Mouse (Mus musculus) thymus, adult 2 months (tissue): Measurements from ENCODE around the gene T. TPM values are rescaled to one million over a fixed set of nuclear protein-coding genes. Genes with fewer than 3 reads are reported as not detected.

ENCODE experiments used
- DNase-seq: peaks from one replicate; pipeline ENCODE4 v3.0.0; 2021
- H3K27ac ChIP-seq: fragments of 200-500 bp; 2 replicates; pipeline ENCODE4 v1.5.1; 2012; ENCODE audit warnings: low read length, control low read depth; ENCODE audit not compliant: control insufficient read depth, insufficient read depth
- H3K27me3 ChIP-seq: fragments of 200-500 bp; 2 replicates; pipeline ENCODE4 v1.6.1; 2012; ENCODE audit warnings: mild to moderate bottlenecking, low read length, moderate library complexity, mixed read lengths; ENCODE audit not compliant: control insufficient read depth, insufficient read depth
- H3K36me3 ChIP-seq: fragments of 200-500 bp; 2 replicates; pipeline ENCODE4 v1.6.1; 2012; ENCODE audit warnings: mild to moderate bottlenecking, low read length, moderate library complexity; ENCODE audit not compliant: control insufficient read depth, insufficient read depth
- H3K4me1 ChIP-seq: fragments of 200-500 bp; replicated peaks from 2 replicates; pipeline ENCODE4 v1.6.1; 2012; ENCODE audit warnings: low read length; ENCODE audit not compliant: control insufficient read depth, insufficient read depth
- H3K4me3 ChIP-seq: fragments of 200-500 bp; 2 replicates; pipeline ENCODE4 v1.5.1; 2012; ENCODE audit warnings: mild to moderate bottlenecking, low read length, control low read depth, moderate library complexity; ENCODE audit not compliant: control insufficient read depth, insufficient read depth
- CTCF ChIP-seq: fragments of 200-500 bp; IDR thresholded peaks from 2 replicates; pipeline ENCODE4 v1.5.1; 2012; ENCODE audit warnings: mild to moderate bottlenecking, control low read depth, low read length, moderate library complexity, borderline replicate concordance; ENCODE audit not compliant: control insufficient read depth, poor library complexity, insufficient read depth; ENCODE audit errors: extremely low read depth
- POLR2A ChIP-seq: fragments of 200-500 bp; IDR thresholded peaks from 2 replicates; pipeline ENCODE4 v1.6.1; 2012; ENCODE audit warnings: mild to moderate bottlenecking, low read length, control low read depth, moderate library complexity; ENCODE audit not compliant: control insufficient read depth, poor library complexity, insufficient read depth; ENCODE audit errors: extremely low read depth
- WGBS: fragments of 180-500 bp; shearing (Covaris S2); methylation state at CpG from one replicate; pipeline ENCODE4 v1.1.7; 2018; 5-methylcytosine and 5-hydroxymethylcytosine counted together
- polyA plus RNA-seq: library from polyadenylated mRNA; depleted of rRNA; stranded (reverse); fragments of >200 nt; gene quantifications from 2 replicates; pipeline ENCODE4 v1.2.3, GENCODE M21; 2012; rRNA removed

Gene T
- 0.63 and 1.8 TPM in 2 replicates for polyA plus RNA-seq

- TF ChIP-seq CTCF (no peak), POLR2A (no peak)
- H3K4me3 ChIP-seq, result no peak within 1 kb of the TSS
- peaks cover 9% of the 10 kb centered on the region; the same call in 1 of the 2 replicates for H3K27me3 ChIP-seq
- no peak within 1 kb of the TSS for H3K27ac ChIP-seq
- DNase-seq, result no peak
- no peaks in the 10 kb centered on the region for H3K36me3 ChIP-seq
- no peaks in the 10 kb centered on the region for H3K4me1 ChIP-seq
- 11% methylated on average over 65 of the region's 65 CpGs for WGBS
These were observed at the start of gene T for GRCm38 (mm10) chr17:8433978-8434960. Gene T, plus strand, starts transcription at chr17:8434423.

GRCm38 (mm10) chr17:8385441-8385840 lies 48.8 kb upstream of the T start:
- no peaks in the 10 kb centered on the region for H3K36me3 ChIP-seq
- no peaks in the 10 kb centered on the region; the same call in 1 of the 2 replicates for H3K27me3 ChIP-seq
- no peak overlapping the region for H3K4me3 ChIP-seq
- 96% methylated on average over 2 of the region's 2 CpGs for WGBS
- no peak overlapping the region for H3K27ac ChIP-seq
- DNase-seq, result no peak
- H3K4me1 ChIP-seq, result peaks cover 13% of the 10 kb centered on the region
- TF ChIP-seq POLR2A, result no peak

GRCm38 (mm10) chr17:8388463-8388862 lies 45.8 kb upstream of the T start:
- WGBS, result 6% methylated on average over 13 of the region's 13 CpGs

GRCm38 (mm10) chr17:8388990-8389789 lies 45.0 kb upstream of the T start:
- Histone ChIP-seq H3K4me3 (no peak overlapping the region), H3K4me1 (peaks cover 13% of the 10 kb centered on the region), H3K36me3 (no peaks in the 10 kb centered on the region), H3K27ac (no peak overlapping the region), H3K27me3 (no peaks in the 10 kb centered on the region; the same call in 1 of the 2 replicates)
- TF ChIP-seq CTCF (no peak), POLR2A (no peak)
- 2% methylated on average over 28 of the region's 28 CpGs for WGBS
- peak; percentile 26 for DNase-seq

More at GRCm38 (mm10) chr17:8388463-8388862, 45.8 kb upstream of the T start:
- peaks cover 13% of the 10 kb centered on the region for H3K4me1 ChIP-seq
- peak; percentile 62 for DNase-seq
- H3K27me3 ChIP-seq, result no peaks in the 10 kb centered on the region; the same call in 1 of the 2 replicates
- no peak overlapping the region for H3K27ac ChIP-seq
- TF ChIP-seq POLR2A (no peak), CTCF (peak; percentile 64; the same call in 1 of the 2 replicates)
- H3K4me3 ChIP-seq, result no peak overlapping the region
- no peaks in the 10 kb centered on the region for H3K36me3 ChIP-seq

GRCm38 (mm10) chr17:8389790-8390095 lies 44.5 kb upstream of the T start:
- no peaks in the 10 kb centered on the region; the same call in 1 of the 2 replicates for H3K27me3 ChIP-seq
- no peak for TF ChIP-seq CTCF
- TF ChIP-seq POLR2A, result no peak

GRCm38 (mm10) chr17:8390487-8390886 lies 43.7 kb upstream of the T start:
- peaks cover 13% of the 10 kb centered on the region for H3K4me1 ChIP-seq
- H3K36me3 ChIP-seq, result no peaks in the 10 kb centered on the region
- no peak overlapping the region for H3K4me3 ChIP-seq
- H3K27ac ChIP-seq, result no peak overlapping the region
- no peak for DNase-seq
- 93% methylated on average over 4 of the region's 4 CpGs for WGBS
- no peak for TF ChIP-seq CTCF
- TF ChIP-seq POLR2A, result no peak
- H3K27me3 ChIP-seq, result no peaks in the 10 kb centered on the region; the same call in 1 of the 2 replicates

More at GRCm38 (mm10) chr17:8389790-8390095, 44.5 kb upstream of the T start:
- DNase-seq, result no peak
- Histone ChIP-seq H3K4me3 (no peak overlapping the region), H3K4me1 (peaks cover 13% of the 10 kb centered on the region), H3K36me3 (no peaks in the 10 kb centered on the region), H3K27ac (no peak overlapping the region)
- 17% methylated on average over 10 of the region's 10 CpGs for WGBS
